Mouse (Mus musculus) kidney, postnatal 0 days (tissue): Measurements from ENCODE around the gene Prkar1b. TPM values are rescaled to one million over a fixed set of nuclear protein-coding genes. Genes with fewer than 3 reads are reported as not detected.
A peak's percentile ranks its signal among the peaks of the same experiment; 100 is the strongest.

Experiments used
- ATAC-seq: fragments of 200-750 bp; cut with Nextera tagmentation; replicated peaks from 2 replicates; pipeline ENCODE4 v1.8.0; 2017; ENCODE audit warnings: low read depth, moderate number of reproducible peaks, moderate TSS enrichment, moderate library complexity; ENCODE audit not compliant: low FRiP score
- DNase-seq: peaks from one replicate; pipeline ENCODE4 v3.0.0-alpha.2; 2016; ENCODE audit warnings: low spot score
- H3K27ac ChIP-seq: fragments of 300-500 bp; sonication (generic); 2 replicates; pipeline ENCODE4 v1.5.1; 2014; ENCODE audit warnings: mild to moderate bottlenecking
- H3K27me3 ChIP-seq: fragments of 300-500 bp; sonication (generic); 2 replicates; pipeline ENCODE4 v1.6.1; 2014; ENCODE audit warnings: low read length, mixed read lengths; ENCODE audit not compliant: insufficient read depth
- H3K36me3 ChIP-seq: fragments of 300-500 bp; sonication (generic); 2 replicates; pipeline ENCODE4 v1.6.1; 2014; ENCODE audit warnings: low read length, mixed read lengths; ENCODE audit not compliant: insufficient read depth
- H3K4me1 ChIP-seq: fragments of 300-500 bp; sonication (generic); replicated peaks from 2 replicates; pipeline ENCODE4 v1.6.1; 2014; ENCODE audit warnings: antibody characterized with exemption, low read length, mixed read lengths; ENCODE audit not compliant: insufficient read depth
- H3K4me2 ChIP-seq: fragments of 300-500 bp; sonication (generic); 2 replicates; pipeline ENCODE4 v1.6.1; 2014; ENCODE audit warnings: mild to moderate bottlenecking, low read length, moderate library complexity, mixed read lengths
- H3K4me3 ChIP-seq: fragments of 300-500 bp; sonication (generic); replicated peaks from 2 replicates; pipeline ENCODE4 v1.5.1; 2014; ENCODE audit warnings: low read depth, low read length
- H3K9ac ChIP-seq: fragments of 300-500 bp; sonication (generic); 2 replicates; pipeline ENCODE4 v1.6.1; 2014; ENCODE audit warnings: low read depth, low read length
- H3K9me3 ChIP-seq: fragments of 300-500 bp; sonication (generic); replicated peaks from 2 replicates; pipeline ENCODE4 v1.6.1; 2016; ENCODE audit warnings: low read length, inconsistent platforms, mixed read lengths
- CTCF ChIP-seq: IDR thresholded peaks from 2 replicates; pipeline ENCODE4 v1.5.1; 2016; ENCODE audit warnings: antibody characterized with exemption, low read depth, mild to moderate bottlenecking, moderate library complexity
- WGBS: fragments of 180-500 bp; shearing (Covaris S2); extraction: QIAGEN DNeasy Blood & Tissue Kit; methylation state at CpG from one replicate; pipeline ENCODE4 v1.1.7; 2014; 5-methylcytosine and 5-hydroxymethylcytosine counted together
- polyA plus RNA-seq: library from polyadenylated mRNA; unstranded; fragments of >200 nt; fragmentation: Nextera tagmentation; extraction: Ambion mirVana; gene quantifications from 2 replicates; pipeline ENCODE4 v1.2.1, GENCODE M21; 2015

Gene Prkar1b
- 19.3 and 21.8 TPM in 2 replicates for polyA plus RNA-seq

DNA sequence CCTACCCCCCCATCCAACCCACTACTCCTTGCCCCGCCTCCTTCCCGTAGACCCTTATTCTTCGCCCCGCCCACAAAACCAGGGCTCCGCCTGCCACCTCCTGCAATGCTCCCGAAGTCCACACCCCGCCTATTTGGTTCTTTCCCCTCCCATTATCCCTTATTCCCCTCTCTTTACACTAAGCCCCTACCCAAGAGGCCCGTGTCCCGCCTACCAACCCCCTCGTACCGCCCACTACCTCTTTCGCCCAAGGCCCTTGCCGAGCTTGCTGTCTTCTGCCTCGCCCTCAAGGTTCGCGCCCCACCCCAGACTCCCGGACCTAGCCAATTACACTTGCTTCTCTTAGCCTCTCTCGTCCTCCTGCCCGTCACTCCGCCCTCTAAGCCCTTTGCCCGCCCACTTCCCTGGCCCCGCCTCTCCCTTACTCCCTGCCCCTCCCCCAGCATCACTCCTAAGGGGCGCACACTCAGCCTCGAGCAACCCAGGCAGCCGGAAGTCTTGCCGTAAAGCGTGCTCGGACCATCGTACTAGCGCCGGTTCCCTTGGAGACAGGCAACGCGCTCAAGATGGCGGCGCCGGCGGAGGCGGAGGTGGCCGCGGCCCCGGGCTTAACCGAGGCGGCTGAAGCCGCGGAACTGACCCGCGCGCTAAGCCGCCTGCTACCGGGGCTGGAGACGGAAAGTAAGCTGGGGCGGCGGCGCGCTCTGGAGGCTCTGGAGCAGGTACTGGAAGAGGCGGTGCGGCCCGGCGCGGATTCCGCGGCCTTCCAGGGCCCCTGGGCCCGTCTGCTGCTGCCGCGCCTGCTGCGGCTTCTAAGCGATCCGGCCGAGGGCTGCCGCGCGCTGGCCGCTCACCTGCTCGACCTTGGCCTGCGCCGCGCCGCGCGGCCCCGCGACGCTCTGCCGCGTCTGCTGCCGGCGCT lies at the start of gene Prkar1b, which contains the start of gene Dnaaf5:
Gene Prkar1b, minus strand, starts transcription at position 321 of the 922 bp plus-strand sequence.
Gene Dnaaf5, plus strand, starts transcription at position 543 of the 922 bp plus-strand sequence.
- ATAC-seq (peak; percentile 96), DNase-seq (peak; percentile 100)
- WGBS = under 1% methylated on average over 70 of the region's 87 CpGs
- Histone ChIP-seq H3K9me3 (no peaks in the 10 kb centered on the region), H3K36me3 (peaks cover 28% of the 10 kb centered on the region), H3K4me3 (peak within 1 kb of the TSS; percentile 68), H3K27me3 (no peaks in the 10 kb centered on the region), H3K27ac (peak within 1 kb of the TSS; percentile 66), H3K4me2 (peak within 1 kb of the TSS; percentile 86), H3K4me1 (0 out of 2 replicates have a peak, but pooled peaks cover 3% of the 10 kb centered on the region), H3K9ac (peak within 1 kb of the TSS; percentile 64)
- no peak for TF ChIP-seq CTCF

DNA sequence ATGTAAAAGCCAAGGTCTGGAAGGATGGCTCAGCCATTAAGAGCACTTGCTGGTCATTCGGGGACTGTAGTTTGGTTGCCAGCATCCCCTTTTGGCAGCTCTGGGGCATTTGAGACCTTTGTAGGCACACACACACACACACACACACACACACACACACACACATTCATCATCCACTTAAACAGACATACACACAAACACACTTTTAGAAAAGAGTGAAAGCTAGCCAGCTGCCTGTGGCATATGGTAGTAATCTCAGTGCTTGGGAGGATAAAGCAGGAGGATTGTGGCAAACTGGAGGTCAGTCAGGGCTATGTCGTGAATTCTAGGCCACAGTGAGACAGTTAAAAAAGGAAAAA lies 49.8 kb upstream of the Prkar1b start:
- Histone ChIP-seq H3K36me3 (no peaks in the 10 kb centered on the region), H3K27me3 (no peaks in the 10 kb centered on the region), H3K27ac (peak overlapping the region; percentile 88), H3K4me2 (peak overlapping the region; percentile 76), H3K4me1 (peaks cover 13% of the 10 kb centered on the region; the same call in 1 of the 2 replicates), H3K4me3 (peak overlapping the region; percentile 87), H3K9ac (peak overlapping the region; percentile 60), H3K9me3 (no peaks in the 10 kb centered on the region)
- DNase-seq = no peak
- 40% methylated on average over 2 of the region's 2 CpGs for WGBS
- ATAC-seq = no peak
- TF ChIP-seq CTCF = no peak

DNA sequence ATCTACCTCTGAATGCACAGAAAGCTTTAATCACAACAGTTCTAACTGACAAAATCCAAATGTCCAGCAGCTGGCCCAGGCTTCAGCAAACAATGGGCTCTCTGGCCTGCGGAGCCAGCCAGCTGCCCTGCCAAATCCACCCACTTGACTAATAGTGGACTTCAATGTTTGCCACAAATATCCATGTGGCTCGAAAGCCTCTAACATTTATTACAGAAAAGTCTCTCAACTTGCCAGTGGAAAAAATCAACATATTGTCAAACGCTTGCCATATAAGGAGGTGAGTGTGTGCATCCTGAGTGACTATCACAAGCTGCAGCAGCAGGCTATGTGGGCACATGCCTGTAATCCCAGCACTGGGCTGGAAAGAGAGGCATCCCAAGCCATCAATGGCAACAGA lies 49.0 kb upstream of the Prkar1b start:
- no peak overlapping the region for H3K9ac ChIP-seq

DNA sequence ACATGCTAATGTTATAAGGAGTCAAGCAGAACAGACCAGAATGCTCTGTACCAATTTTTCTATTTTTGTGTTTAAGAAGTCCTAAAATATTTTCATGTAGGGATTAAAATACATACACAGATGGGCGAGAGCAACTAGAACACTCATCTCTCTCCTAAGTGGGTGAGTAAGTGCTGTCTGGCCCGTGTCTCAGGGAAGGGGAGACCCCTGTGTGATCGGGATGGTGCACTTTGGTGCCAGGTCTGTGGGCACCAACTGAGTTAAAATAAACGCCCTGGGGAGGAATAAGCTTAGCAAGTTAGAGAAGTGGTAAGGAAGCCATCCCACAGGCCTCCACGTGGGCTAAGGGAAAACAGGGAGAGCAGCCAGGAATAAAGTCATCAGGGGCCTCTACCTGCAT lies 41.2 kb upstream of the Prkar1b start:
- WGBS = 80% methylated on average over 5 of the region's 5 CpGs
- Histone ChIP-seq H3K27ac (no peak overlapping the region), H3K9ac (no peak overlapping the region), H3K4me2 (no peak overlapping the region), H3K27me3 (no peaks in the 10 kb centered on the region), H3K9me3 (no peaks in the 10 kb centered on the region), H3K4me3 (no peak overlapping the region), H3K36me3 (peaks cover 9% of the 10 kb centered on the region), H3K4me1 (no peaks in the 10 kb centered on the region)
- TF ChIP-seq CTCF = no peak
- ATAC-seq (no peak), DNase-seq (no peak)

More for the DNA sequence above, 49.0 kb upstream of the Prkar1b start:
- peaks cover 13% of the 10 kb centered on the region; the same call in 1 of the 2 replicates for H3K4me1 ChIP-seq
- DNase-seq (no peak), ATAC-seq (no peak)
- no peak overlapping the region for H3K4me3 ChIP-seq
- H3K9me3 ChIP-seq = no peaks in the 10 kb centered on the region
- TF ChIP-seq CTCF = no peak
- 90% methylated on average over 3 of the region's 3 CpGs for WGBS
- H3K27ac ChIP-seq = no peak overlapping the region
- H3K36me3 ChIP-seq = no peaks in the 10 kb centered on the region
- H3K27me3 ChIP-seq = no peaks in the 10 kb centered on the region
- H3K4me2 ChIP-seq = no peak overlapping the region

DNA sequence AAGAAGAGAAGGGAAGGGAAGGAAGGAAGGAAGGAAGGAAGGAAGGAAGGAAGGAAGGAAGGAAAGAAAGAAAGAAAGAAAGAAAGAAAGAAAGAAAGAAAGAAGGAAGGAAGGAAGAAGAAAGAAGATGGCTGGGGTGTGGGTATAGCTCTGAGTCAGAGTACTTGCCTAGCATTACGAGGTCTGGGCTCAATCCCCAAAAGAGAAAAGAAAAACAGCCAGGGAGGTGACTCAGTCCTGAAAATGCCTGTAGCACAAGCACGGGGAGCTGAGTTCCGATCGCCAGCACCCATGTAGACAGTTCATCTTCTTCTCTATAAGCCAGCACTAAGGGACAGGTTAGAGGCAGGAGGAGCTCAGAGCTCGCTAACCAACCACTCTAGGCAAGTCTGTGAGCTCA lies 39.9 kb upstream of the Prkar1b start:
- Histone ChIP-seq H3K4me1 (no peaks in the 10 kb centered on the region), H3K4me3 (no peak overlapping the region), H3K27me3 (no peaks in the 10 kb centered on the region), H3K4me2 (no peak overlapping the region), H3K36me3 (peaks cover 9% of the 10 kb centered on the region), H3K9ac (no peak overlapping the region), H3K9me3 (no peaks in the 10 kb centered on the region), H3K27ac (no peak overlapping the region)
- no peak for ATAC-seq
- DNase-seq = no peak
- 95% methylated on average over 5 of the region's 5 CpGs for WGBS
- TF ChIP-seq CTCF = no peak

DNA sequence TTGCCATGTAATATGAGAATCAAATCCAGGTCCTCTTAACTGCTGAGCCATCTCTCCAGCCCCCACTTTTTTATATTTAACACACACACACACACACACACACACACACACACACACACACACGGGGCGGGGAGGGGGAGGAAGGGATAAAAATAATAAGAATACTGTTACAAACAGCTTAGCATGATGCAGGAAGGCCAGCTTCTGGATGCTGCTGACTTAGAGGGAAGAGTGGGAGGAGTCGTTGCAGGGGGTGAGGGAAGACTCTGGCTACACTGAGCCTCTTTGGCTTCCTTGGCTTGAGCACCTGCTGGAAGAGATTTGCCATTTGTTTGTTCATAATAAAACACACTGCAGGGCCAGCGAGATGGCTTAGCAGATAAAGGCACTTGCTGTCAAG lies 35.1 kb upstream of the Prkar1b start:
- no peak for DNase-seq
- Histone ChIP-seq H3K9me3 (no peaks in the 10 kb centered on the region), H3K36me3 (peaks cover 34% of the 10 kb centered on the region), H3K4me1 (no peaks in the 10 kb centered on the region), H3K9ac (no peak overlapping the region), H3K4me3 (no peak overlapping the region), H3K4me2 (no peak overlapping the region), H3K27ac (no peak overlapping the region), H3K27me3 (no peaks in the 10 kb centered on the region)
- WGBS = 68% methylated on average over 4 of the region's 4 CpGs
- no peak for TF ChIP-seq CTCF
- ATAC-seq = no peak
